Mouse (Mus musculus): ENCODE measurements around the gene Synm. TPM values are rescaled to one million over a fixed set of nuclear protein-coding genes. Genes with fewer than 3 reads are reported as not detected.

The Synm gene
- total RNA-seq, 2 experiments from 2014 or later, result 19.8 to 20.9 TPM

DNA sequence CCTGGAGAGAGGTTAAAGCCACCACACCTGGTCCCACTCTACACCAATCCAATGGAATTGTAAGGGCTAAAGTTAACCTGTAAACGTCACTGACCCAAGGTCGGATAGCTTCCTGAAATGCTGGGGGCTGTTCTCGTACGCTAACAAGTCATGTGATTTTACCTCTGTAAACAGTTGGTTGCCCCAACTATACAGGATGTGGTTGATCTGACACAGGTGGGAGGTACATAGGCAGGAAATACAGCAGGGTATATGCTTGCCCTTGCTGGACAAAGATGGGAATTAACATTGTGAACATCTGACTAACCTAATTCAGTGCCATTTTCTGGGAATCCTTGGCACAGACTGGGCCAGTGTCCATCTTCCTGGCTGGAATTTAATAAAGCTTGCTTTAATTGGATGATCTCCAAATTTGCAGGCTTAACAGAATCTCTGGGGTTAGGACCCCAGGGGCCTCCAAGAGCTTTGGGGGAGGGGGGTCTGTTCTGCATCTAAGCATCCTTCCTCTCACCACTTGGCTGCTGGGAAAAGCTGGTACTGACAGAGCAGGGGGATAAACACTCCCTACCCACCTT lies 11.7 kb downstream of the Synm start:
- DNase-seq, result no peak

DNA sequence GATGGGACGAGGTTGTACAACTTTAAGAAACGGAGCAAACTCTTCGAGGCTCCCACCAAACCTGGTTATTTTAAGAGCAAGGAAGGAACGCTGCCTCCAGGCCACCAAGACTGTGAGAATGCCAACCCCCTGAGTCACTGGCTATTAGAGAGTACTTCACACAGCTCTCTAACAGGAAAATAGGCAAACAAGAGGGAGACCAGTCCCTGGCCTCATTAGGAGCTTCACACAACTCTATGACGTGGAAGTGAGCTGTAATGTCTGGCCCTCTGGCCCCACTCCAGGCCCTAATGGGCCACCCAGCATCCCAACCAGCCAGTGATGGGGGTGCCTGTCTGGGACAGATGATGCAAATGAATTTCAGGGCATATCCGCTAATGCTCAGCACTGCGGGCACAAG lies 17.8 kb downstream of the Synm start:
- DNase-seq, result no peak

DNA sequence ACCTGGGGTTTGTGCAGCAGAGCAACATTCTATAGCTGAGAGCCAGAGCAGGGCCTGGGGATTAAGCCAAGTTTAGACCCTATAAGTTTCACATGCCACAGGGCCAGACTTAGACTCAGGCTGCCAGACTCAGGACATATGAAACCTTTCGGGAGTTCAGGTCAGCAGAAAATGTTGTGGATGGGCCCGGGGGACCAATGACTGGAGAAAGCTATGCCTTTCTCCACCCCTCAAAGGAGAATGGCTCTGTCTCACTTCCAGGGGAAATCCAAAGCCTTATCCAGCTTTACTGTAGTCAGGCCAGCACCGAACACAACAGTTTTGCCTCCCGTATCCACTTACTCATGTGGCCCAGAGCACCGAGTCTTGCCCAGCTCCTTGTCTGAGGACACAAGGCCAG lies 18.7 kb downstream of the Synm start:
- DNase-seq, result no peak

DNA sequence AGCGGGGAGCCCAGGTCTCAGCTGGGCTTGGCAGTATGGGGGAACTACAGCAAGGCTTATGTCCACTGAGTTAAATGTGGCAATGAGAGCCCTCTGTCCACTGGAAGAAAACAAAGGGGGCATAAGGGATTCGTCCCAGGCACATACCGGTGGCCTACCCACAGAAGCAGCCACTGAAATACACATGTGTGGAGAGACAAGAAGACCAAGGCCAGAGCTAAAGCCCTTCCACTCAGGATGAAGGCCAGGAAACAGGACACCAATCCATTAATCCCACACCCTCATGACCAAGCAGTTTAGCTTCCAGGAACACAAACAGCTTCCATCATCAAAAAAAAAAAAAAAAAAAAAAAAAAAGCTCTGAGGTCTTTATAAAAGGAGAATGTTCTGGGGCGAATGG lies 19.2 kb downstream of the Synm start:
- no peak for DNase-seq

DNA sequence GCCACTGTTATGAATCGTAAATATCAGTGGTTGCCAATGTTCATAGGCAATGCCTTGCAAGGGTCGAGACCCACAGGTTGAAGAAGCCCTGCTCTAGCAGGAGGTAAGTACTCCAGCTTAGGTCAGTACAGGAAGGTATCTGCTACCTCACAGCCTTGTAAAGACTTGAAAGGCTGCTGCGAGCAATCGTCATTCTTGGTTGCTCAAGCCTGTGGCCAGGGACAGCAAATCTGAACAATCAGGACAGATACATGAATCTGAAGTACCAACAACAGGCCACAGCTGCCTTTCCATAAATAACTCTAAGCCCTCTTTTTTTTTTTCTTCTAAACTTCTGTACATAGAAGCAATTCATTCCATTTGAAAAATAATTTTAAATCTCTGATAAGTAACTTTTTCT lies 27.3 kb downstream of the Synm start:
- no peak for DNase-seq

DNA sequence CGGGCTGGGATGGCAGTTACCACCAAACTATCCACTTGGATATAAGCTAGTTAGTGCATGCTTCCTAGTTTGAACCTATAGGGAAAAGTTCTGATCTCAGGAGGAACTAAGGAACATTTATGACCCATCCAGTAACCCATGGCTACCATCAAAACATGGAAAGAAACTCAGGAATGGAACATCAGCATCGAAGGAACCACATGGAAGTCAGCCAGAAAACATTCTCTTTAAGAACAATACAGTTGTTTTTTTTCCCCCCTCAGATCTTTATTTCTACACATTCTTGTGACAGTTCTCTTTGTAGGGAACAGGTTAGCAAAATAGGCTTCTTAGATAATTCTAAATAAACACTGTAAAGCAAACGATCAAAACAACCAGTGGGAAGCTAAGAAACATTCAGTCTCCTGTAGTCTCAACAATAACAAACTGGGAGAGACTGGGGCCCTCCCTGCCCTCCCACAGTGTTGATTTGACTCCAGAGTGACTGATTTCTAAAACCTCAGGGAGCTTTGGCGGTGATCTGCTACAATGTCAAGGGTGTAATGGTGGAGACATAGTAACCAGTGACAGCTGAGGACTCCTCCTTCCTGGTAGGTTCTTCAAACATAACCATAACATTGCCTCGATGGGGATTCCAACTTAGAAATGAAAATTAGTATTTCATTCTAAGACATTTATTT lies 29.0 kb downstream of the Synm start:
- no peak for DNase-seq

DNA sequence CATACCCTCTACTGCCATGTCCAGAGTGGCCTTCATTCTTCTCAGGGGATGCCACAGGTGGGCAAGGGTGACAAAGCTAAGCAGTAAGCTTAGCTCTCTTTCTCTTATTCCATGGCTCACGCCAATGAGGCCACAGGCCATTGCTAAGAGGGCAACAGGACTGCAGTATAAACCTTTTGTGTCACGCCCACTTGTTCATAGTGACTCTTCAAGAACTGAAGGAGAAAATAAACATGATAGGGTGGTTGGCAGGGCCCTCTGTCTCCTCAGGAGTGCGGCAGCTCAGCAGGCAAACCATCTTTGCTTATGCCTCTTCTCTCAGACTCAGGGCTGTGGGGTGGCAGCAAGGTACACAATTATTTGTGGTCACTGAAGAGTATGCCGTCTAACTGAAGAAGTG lies 30.7 kb downstream of the Synm start:
- no peak for DNase-seq

DNA sequence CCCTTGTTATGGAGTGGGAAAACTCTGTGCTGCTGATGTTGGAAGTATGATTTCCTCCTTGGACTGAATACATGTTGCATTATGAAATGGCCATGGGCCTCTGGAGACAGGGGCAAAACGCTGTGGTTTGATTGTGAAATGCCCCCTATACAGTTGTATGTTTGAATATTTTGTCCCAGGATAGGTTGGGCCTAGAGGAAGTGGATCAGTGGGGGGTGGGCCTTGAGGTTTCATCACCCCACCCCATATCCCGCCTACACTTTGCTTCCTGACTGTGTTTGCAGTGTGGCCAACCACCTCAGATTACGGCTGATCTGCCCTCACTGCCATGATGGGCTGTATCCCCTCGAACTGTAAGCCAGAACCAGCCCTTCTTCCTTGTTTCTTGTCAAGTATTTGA lies 31.3 kb downstream of the Synm start:
- DNase-seq, result no peak

DNA sequence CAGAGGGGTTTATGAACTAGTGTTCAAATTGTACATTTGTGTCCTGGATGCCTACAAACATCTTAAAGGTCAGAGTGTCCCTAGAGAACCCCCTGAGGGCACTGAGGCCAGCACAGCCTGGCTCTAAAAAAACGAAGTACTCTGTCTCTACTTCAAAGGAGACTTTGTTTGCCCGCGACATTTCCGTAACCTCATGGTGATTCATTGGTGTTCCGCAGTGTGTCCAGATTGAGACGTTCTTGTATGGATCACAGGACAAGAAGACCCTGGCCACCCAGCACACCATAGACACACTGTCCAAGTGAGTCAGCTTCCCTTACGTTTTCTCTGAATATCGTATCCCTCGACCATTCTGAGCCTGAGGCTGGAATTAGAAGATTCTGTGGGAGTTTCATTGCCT lies 34.5 kb downstream of the Synm start:
- DNase-seq, result no peak

DNA sequence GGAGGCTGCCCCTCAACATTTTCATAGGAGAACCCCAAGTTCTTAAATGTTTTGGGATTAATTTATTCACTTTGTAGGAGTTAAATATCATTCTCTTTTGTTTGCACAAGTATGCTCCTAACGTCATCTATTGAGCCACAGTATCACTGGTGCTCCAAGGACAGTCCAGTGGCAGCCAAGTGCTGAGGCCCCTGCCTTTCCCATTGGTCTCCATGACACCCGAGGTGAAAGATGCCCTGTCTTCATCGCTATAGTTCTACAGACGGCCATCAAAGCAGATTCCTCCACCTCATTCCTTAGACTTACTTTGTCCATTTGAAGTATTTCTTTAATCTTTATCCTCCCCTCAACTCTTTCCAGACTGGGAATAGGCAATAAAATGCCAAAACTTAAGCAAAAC lies 35.0 kb downstream of the Synm start:
- no peak for DNase-seq

DNA sequence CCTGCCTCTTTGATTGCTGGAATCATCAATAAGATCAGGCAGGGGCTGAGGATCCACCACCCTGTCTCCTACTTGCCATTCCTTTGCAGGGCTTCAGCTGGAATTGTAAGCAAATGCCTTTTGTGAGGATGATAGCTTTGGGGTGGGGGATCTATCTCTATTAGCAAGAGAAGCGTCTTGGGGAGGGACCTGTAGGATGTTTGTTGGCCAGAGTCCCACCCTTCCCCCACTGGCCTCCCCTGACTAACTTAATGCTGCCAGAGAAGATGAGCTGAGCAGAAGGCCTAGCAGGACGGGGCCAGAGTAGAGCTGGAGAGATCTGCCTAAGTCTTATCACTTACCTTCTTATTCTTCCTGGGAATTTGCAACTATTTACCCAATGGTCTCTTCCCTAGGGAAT lies 37.4 kb downstream of the Synm start:
- no peak for DNase-seq

DNA sequence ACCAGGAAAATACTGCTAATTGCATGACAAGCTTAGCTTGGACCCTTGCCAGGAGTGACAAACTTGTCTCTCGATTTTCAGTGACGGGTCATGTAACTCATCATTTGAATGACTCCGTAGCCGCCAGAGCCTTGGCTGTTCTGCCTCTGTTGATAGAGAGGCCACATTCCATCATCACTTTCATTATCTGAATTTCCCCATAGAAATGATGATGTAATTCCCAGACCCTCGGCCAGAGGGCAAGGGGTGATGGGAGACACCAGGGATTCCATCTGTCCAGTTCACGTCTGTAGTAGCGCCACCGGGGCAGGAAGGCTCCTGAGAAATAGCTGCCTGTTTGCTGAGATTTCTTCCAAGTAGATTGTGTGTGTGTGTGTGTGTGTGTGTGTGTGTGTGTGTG lies 40.7 kb downstream of the Synm start:
- no peak for DNase-seq

DNA sequence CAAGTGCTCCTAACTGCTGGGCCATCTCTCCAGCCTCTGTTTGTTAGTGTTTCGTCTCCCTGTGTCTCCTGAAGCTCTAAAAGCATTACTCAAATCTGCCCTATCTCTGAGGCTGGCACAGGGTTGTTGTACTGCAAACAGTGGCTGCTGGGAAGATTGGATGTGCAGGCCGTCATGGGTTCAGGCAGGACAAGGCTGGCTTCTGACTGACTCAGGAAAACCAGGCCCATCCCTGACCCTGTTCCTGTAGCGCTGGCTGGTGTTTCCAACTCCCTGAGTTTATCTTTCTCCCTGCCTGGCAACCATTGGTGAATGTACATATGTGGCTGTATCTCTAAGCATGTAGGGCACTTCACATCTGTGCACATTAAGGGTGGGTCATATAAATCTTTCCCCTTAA lies 42.0 kb downstream of the Synm start:
- no peak for DNase-seq

DNA sequence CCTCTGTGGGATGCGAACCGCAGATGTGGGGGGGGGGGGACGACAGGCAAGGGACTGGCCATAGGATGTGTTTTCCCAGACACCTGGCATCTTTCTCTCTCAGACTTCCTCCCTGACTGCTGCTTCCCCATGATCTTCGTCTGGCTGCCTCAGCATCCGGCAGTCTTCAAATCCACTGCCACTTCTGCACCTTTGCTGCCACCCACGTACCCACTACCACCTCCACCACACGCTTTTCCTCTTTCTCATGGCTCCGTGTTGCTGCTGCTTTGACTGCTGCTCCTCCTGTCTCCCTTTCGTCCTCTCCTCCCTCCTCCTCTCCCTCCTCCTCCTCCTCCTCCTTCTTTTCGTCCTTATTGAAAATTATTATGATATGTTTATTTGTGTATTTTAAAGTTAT lies 42.6 kb downstream of the Synm start:
- no peak for DNase-seq

DNA sequence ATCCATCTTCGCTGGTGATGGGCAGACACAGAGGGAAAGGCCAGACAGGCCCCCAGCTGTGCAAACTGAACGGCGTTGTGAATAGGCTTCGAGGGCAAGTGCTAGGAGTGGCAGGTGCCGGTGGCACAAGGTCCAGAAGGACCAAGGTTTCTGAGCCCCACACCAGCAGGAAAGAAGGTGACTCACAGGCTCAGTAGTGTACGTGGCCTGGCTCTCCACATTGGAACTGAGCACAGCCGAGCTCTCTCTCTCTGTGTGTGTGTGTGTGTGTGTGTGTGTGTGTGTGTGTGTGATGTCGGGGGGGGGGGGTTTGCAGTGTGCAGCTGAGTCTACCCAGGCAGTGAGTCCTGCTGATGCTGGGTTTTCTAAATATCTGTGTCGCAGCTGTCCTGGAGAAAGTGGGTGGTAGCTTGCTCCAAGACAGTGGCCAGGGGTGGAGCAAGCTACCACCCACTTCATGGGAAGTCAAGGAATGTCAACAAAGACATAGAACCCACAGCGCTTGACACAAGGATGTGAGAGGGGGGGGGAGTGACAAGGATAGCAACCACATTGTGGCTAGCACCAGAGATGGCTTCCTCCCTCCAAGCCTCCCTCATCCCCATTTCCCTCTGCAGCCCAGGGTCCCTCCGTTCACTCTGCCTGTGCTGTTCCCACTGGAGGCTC lies 43.2 kb downstream of the Synm start:
- no peak for DNase-seq

DNA sequence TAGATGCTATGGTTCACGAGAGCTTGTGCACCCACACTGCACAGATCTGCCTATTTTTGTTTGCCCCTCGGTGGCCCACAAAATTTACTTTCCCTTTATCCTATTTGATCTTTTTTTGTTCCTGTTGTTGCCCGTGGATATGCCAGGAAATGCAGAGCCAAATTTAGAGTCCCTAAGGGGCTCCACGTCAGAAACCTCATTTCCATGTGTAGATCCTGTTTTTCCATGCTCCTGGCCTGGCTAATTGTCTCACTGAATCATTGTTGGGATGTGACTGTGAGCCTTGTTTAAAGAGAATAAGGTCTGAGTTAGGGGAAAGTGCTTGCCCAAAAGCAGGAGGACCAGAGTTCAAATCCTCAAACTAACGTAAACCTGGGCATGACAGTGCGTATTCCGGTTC lies 44.4 kb downstream of the Synm start:
- no peak for DNase-seq

DNA sequence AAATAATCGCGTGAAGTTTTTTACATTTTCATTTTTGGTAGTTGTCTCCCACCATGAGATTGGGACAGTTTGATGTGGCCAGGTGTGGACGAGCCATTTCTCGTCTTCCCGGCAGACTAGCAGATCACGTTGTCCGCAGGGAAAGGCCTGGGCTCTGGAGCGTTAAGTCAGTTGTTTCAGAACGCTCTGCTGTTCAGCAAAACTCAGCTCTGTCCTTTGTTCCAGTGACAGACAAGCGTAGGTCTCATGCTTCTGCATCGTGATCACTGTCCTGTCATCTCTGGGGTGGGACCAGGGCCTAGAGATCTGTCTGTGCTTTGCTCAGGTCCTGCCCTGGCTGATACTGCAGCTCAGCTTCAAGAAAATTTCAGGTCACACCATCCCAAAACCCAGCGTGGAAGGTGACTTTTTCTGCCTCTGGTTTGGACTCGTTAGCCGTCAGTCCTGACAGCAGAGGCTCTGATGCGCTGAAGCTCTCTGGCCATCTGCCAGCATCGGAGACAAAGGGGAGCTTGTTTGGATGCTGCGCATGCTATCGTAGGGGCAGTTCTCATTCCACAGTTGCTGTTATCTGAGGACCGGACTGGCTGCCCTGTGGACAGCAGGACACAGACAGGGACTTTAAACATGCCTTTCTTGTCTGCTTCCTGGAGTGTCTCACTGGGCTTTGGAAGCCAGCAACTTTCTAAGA lies 45.6 kb downstream of the Synm start:
- DNase-seq, result peak; percentile 59 to 60

DNA sequence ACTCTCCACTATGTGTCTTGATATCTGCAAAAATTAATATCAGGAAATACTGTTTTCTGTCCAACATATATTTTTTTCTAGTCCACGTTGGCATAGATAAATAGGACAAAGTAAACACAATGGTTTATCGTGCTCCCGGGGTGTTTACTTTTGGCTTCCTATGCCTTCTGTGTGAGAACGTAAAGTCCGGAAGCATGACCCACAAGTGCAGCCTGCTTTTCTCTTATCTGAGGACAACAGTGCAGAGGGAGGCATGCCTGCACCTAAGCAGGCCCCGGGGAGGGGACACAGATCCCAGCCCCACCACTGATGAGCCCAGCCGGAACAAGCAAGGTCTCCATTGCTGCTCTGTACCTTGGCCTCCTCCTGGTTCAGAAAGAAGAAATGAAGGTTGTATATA lies 49.3 kb downstream of the Synm start:
- DNase-seq, result no peak

DNA sequence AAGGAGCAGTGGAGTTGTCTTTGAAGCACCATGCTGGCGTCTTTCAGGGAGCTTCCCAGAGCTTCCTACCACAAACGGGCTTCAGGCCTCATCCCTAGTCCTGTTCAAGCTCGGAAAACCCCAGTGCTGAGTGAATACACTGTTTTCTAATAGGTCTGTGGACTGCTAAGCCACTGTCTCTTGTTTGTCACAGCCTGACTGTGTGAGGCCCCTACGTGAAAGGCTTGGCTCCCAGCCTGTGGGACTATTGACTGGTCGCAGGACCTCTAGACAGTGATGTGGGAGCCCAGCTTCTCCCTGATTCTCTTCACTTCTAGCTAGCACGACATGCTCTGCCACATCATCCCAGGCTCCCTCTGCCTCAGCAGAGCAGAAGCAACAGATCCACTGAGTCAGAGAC lies 51.4 kb downstream of the Synm start:
- no peak for DNase-seq

DNA sequence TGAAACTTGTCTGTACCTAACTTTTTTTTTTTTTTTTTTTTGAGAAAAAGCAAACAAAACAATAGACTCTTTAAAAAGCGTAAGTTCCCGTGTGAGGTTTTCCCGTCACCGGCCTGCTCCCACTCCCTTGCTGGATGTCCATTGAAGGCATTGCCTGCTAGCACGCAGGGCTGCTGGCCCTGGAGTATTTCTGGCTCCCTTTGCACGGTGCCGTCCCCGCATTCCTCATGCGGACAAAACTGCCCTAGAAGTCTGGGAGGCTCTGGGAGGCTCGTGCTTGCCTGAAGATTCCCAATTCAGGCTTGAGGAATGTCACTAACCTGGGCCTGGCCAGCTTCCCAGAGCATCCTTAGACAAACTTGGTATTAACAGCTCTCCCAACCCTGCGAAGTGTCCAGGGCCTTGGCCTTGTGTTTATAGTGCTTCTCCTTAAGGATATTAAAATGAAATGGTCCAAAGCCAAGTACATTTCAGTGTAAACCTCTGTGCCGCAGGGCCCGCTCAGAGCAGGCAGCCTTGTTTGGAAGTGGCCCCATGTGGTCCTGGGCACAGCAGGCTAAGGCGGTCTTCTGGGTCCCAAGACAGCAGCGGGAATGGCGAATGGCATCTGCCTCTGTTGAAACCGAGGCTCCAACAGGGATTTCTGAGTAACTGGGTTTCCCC lies 58.2 kb downstream of the Synm start:
- DNase-seq, result no peak

DNA sequence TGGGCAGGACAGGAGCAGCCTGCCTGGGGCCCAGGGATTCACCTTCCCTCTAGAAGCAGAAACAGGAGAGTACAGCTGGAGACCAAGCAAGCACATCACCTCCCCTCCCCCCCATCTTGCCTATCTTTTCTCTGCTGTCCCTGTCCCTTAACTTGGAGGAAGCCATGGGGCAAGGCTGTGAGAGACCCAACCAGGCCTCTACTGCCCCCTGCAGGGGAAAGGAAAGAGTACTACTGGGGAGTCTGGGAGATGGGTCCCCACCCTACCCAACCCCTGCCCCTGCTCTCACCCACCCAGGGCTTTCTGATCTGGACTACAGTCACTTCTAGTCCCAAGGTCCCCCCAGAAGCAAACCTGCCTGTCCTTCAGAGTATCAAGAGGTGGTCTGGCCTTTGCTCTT lies 58.7 kb downstream of the Synm start:
- DNase-seq, result no peak

DNA sequence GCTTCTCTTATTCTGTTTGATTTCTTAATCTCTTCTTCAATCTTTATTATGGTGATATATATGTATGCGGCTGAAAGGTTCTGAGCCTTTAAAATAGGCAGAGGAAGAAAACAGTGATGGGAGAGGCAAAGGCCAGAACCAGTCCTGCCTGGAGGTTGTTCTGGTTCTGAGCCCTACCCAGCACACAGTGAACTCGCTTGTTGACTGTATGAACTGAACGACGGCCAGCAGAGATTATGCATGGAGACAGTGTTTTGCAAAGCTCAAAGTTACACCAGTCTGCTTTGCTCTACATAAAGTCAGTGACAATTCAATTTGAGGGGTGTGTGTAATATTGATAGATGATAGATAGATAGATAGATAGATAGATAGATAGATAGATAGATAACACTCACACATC lies 60.2 kb downstream of the Synm start:
- no peak for DNase-seq
